Mouse (Mus musculus) hematopoietic stem cell, adult 5-6 weeks (primary cell): ENCODE data around the gene Padi4. TPM values are rescaled to one million over a fixed set of nuclear protein-coding genes. Genes with fewer than 3 reads are reported as not detected.
A peak's percentile ranks its signal among the peaks of the same experiment; 100 is the strongest.

Source experiments
- ATAC-seq, 2 experiments: fragments of 125-278 bp in 1 of 2; replicated peaks in 1 of 2; 2 replicates each; pipeline ENCODE4 v1.8.0; 2016 to 2017; ENCODE audit warnings: inconsistent platforms in 2 of 2, mild to moderate bottlenecking in 2 of 2, moderate number of reproducible peaks in 2 of 2, low read depth in 1 of 2, moderate TSS enrichment in 1 of 2; ENCODE audit not compliant: low FRiP score in 2 of 2, poor library complexity in 2 of 2, severe bottlenecking in 2 of 2, insufficient read depth in 1 of 2, low TSS enrichment in 1 of 2
- total RNA-seq: library from RNA; stranded (forward); fragments of 172-1452, 232-1000 nt; gene quantifications from 2 replicates; pipeline ENCODE4 v1.2.3, GENCODE M21; 2017

The Padi4 gene
- 34.5 and 41.8 TPM in 2 replicates for total RNA-seq

GRCm38 (mm10) chr4:140774025-140774800 is at the start of gene Padi4:
Padi4 (minus strand) TSS chr4:140774236.
- ATAC-seq: peak; percentile 52 to 63; a peak in 3 of 4 replicates

GRCm38 (mm10) chr4:140821988-140822387 is 48.0 kb upstream of the Padi4 start:
- ATAC-seq: no peak; a peak in 1 of 4 replicates

GRCm38 (mm10) chr4:140817413-140817812 is 43.4 kb upstream of the Padi4 start:
- no peak for ATAC-seq

GRCm38 (mm10) chr4:140815996-140816917 is 42.2 kb upstream of the Padi4 start:
- peak; percentile 40 to 58 for ATAC-seq

DNA sequence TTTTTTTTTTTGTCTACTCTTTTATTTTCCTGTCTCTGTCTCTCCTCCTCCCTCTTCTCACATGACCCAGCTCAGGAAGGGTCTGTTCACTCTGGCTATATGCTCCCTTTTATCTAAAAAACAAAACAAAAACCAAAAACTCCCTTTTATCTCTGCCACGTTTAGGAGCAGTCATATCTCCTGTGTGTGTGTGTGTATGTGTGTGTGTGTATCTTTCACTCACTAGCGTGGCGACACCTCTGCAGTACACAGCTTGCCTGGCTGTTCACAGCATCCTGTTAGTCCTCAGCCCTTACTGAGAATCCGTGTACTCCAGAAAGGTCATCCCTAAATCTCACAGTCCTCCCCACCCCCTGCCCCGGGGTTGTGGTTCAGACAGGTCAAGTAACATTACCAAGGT is 41.5 kb upstream of the Padi4 start:
- no peak for ATAC-seq

DNA sequence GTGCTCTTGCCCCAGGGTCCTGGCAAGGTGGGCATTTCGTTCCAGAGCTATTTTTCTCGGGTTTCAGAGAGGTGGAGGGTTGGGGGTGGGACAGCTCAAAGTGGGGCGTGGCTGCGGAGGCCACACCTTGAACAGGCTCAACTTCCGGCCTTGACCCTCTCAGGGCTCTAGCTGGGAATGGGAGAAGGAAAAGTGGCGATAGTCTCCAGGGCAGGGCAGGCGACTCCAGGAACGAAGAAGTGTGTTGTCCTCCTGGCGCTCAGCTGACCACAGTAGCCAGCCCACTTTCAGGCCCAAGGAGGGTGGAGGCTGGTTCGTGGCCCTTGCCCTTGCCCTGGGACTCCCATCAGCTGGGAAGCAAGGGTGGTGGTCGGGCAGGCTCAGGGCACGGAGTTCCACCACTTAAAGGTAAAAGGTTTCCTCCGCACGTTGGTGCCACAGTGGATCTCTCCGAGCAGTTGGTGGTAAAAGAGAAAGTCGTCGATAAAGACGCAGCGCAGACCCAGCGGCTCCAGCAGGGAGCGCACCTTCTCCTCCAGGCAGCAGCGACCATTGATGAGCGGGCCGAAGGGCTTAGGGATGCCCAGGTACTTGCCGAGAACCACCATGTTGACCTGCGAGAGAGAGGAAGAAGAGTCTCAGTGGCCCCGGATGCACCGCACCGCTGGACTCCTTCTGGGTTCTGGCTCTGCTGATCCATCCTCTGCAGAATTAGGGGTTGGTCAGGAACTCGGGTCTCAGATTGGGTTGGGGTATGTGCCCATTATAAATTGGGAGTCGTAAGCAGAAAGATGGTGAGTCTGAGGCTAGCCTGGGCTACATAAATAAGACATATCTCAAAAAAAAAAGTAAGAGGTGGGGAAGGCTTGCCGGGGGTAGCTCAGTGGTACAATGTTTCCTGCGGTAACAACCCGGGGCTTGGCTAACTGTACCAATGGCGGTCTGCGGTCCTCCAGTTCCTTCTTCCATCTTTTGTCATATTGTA is 40.5 kb upstream of the Padi4 start:
- peak; percentile 35 to 48; a peak in 2 of 4 replicates for ATAC-seq

DNA sequence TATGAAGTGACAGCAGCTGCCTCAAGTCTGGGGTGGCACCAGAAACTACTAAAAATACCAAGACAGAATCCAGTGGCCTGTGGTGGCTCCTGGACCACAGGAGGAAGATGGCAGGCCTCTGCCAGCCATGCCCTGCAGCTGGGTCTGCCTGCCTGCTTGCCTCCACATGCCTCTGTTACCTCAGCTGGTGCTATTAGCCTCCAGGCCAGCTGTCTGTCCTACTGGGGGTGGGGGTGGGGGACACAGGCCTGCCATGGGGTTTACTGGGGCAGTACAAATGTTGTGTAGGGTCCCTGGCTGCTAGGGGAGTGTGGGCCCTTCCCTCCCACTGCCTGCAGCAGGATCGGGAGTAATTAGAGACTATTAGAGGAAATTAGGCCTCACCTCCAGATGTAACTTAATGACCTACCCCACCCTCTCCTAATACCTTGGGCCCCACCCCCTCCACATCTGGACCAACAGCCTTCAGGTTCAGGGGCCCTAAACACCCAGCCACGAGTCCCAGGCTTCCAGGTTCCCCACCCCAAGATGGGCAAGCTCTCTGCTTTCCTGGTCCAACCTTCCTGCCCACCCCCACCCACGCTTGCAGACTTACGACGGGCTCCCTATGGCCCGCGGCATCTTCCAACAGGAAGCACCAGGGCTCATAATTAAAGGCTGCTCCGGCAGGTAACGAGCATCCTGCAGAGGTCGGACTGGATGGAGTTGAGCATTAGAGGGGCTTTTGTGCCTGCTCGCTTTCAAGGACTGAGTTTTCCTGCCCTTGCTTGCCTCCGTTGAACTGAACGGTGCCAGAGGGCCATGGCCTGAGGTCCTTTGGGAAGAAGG is 39.5 kb upstream of the Padi4 start:
- no peak for ATAC-seq

GRCm38 (mm10) chr4:140812609-140813008 is 38.6 kb upstream of the Padi4 start:
- ATAC-seq: no peak

- ATAC-seq: no peak
Measured at GRCm38 (mm10) chr4:140812191-140812590, 38.2 kb upstream of the Padi4 start.

DNA sequence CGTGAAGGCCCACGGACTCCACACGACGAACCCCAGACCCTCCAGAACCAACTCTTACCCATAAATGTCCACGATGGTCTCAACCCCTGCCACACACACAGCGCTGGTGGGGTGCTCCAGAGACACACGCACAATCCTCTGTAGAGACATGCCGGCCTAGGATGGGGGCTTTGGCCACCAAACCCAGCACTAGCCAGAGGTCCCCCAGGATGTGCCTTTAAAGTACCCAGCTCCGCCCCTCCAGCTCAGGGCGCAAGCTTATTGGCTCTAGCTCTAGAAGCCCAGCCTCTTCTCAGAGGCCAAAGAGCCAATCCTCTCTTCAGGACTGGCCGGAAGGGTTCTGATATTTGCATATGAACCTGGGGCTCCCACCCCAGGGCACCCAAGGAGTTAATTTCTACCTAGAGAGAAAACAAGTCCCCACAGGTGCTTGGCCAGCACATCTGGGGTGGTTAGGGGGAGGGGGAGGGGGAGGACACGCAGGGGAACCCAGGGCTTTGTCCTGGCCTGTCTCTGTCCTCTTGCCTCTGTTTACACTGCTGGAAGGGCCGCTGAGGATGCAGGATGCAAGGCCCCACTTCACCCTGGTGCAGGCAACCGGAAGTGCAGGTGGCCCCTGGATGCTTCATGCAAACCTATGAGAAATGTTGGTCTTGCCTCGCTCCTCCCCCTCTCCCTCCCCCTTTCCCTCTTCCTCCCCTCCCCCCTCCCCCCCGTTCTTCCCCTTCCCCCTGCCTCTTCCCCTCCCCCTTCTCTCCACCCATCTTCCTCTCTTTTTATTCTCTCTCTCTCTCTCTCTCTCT is 36.6 kb upstream of the Padi4 start, which contains the start of gene Padi3:
Gene Padi3 (minus strand): TSS at position 191 of the 803 bp plus-strand sequence.
- no peak for ATAC-seq

- ATAC-seq: no peak
Measured at GRCm38 (mm10) chr4:140809118-140809517, 35.1 kb upstream of the Padi4 start.

- ATAC-seq: no peak
Measured at GRCm38 (mm10) chr4:140804601-140805000, 30.6 kb upstream of the Padi4 start.

DNA sequence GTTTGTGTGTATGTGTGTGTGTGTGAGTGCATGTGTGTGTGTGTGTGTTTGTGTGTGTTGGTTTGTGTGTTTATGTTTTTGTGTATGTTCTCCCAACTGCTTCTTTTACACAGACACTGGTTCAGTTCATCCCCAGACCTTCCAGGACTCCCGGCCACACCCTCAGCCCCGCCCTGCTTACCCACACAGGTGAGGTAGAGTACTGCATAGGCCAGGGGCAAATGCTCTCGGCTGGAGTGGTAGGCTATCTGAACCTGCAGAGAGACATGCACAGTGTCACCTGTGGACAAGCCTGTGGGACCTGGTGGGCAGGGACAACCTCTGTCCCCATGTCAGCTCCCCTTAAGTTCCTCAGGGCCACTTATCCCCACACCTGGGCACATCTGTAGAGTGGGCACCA is 27.3 kb upstream of the Padi4 start:
- ATAC-seq: no peak

DNA sequence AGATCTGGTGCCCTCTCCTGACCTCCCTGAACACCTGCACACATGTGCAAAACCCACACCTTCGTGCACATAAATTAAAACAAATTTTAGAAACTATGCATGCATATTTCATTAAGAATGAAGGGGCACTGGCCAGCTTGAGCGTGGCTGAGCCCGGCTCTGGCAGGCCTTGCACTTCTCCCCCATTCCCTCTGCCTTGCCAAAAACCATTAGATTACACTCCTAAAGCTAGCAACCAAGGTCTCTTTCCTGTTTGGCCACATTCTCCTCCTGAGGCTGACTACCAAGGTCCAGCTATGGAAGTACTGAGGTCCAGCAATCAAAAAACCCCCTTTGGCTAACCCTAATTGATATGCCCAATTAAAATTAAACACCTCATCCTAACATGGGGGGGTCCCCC is 22.8 kb upstream of the Padi4 start:
- no peak for ATAC-seq

GRCm38 (mm10) chr4:140794678-140795077 is 20.6 kb upstream of the Padi4 start:
- ATAC-seq: no peak

DNA sequence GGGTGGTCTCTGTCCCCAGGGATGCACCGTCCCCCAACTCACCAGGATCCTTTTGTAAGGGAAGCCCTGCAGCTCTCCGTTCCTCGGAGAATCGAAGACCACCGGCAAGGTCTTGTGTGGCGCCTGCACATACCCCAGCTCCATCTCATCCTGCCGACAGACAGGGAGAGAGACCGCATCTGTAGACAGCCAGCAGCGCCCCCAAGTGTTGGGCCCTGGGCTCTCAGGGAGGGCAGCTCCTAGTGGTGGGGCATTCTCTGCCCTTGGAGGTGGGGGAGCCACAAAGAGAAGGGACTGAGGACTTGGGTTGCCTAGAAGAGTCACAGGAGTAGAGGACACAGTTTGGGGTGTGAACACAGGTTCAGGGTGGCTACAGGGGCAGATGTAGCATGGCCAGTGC is 19.8 kb upstream of the Padi4 start:
- no peak for ATAC-seq
